Mouse (Mus musculus): Measurements from ENCODE around the gene Pdcd10. TPM values are rescaled to one million over a fixed set of nuclear protein-coding genes. Genes with fewer than 3 reads are reported as not detected.

Gene Pdcd10
- polyA plus RNA-seq, 1 experiment from 2014 or later = 72.7 TPM

Other genes starting within 250 kb of the Pdcd10 start
- gene Wdr49, start 74.7 kb downstream of the Pdcd10 start, polyA plus RNA-seq (2015; fragmentation: Nextera tagmentation; extraction: Ambion mirVana) = 0.35 and 0.42 TPM in 2 replicates
- gene Serpini1, start 691 bp upstream of the Pdcd10 start, polyA plus RNA-seq (2015; fragmentation: Nextera tagmentation; extraction: Ambion mirVana) = 147 and 155 TPM in 2 replicates
- gene Gm29133, start 191.3 kb upstream of the Pdcd10 start, polyA plus RNA-seq (2015; fragmentation: Nextera tagmentation; extraction: Ambion mirVana) = not detected in 2 replicates